Mouse (Mus musculus) retina, embryonic 14.5 days (tissue): ENCODE results near the gene Klhdc10.

Source experiments
- DNase-seq: peaks from one replicate; pipeline ENCODE4 v3.0.0-alpha.2; 2015; ENCODE audit warnings: low spot score

Gene Klhdc10

DNA sequence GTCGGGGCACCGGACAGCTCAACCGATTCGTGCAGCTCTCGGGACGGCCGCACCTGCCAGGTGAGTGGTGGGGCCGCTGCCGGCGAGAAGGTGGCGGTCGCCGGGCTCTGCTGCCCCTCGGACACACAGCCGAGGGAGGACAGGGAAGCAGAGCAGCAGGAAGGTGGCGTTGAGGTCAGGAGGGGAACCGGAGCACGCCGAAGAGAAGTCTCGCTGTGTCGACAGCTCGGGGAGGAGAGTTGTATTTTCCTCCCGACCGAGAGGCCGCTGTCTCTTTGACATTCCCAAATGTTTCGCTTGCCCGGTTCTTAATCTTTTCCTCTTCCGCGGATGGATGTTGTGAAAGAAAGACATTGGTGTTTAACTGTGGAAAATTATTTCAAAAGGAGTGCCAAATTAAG is 423 bp downstream of the Klhdc10 start:
- DNase-seq, result peak; percentile 43

DNA sequence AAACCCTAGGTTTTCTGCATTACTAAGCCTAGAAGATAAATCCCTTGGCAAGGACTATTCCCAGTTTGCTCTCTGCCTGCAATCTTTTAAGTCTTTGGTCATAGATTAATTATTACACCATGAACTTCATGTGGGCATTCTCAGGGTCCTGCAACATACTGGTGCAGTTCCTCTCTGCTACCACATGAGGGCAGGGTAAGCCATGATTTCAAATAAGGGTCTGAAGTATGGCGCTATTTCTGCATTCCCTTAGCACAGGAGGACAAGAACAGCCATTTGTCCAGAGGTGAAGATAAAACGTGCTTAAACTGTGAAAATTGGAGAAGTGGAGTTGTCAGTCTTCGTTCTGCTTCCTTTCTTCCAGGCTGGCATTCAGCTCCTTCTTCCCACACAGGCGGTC is 1.8 kb downstream of the Klhdc10 start:
- DNase-seq, result peak; percentile 84

DNA sequence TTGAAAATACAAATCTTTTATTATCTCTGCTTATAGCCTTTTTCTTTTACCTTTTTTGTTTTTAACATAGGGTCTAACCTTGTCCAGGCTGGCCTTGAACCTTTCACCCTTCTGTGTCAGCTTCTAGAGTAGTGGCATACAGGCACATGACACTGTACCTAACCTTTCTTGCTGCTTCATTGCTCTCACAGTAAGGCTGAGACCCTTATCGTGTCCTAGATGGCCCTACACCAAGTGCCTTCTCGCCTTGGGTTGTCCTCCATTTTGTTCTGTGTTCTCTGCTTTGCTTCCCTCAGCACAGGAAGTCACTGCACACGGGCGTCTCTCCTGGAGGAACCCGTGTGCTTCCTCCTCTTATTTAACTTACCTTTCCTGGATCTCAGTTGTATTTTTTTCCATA is 3.0 kb downstream of the Klhdc10 start:
- no peak for DNase-seq

DNA sequence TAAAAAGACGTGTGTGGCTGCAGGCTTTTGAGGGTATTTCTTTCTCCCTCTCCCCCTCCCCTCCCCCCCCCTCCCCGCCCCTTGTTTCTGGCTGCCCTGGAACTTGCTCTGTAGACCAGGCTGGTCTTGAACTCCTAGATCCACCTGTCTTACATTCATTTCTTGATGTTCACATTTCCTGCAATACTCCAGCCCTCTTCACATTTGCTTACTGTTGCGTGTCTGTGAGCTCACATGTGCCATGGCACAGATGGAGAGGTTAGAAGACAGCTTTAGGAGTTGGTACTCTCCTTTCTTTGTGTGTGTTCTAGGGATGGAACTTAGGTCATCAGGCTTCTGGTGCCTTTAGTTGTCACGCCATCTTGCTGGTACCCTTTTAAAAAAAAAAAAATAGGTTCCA is 6.6 kb downstream of the Klhdc10 start:
- DNase-seq, result no peak

DNA sequence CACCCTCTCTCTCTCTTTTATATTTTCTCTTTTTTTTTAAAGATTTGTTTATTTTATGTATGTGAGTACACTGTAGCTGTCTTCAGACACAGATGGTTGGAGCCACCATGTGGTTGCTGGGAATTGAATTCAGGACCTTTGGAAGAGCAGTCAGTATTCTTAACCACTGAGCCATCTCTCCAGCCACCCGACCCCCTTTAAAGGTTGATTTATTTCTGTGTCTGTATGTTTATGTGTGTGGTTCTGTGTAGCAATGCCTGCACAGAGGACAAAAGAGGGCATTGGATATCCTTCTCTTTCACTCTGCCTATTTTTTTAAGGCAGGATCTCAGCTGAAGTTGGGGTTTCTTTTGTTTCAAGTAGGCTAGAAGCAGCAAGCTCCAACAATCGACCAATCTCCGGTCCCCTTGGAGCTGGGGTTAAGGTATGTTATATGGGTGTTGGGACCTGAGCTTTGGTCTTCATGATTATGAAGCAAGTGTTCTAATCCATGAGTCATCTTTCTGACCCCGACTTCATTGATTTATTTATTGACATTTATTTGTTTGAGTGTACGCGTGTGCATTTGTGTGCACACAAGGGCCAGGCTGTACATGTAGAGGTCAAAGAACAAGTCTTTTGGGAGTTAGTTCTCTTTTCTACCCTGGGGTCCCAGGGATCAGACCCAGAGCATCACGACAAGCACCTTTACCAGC is 7.9 kb downstream of the Klhdc10 start:
- no peak for DNase-seq

DNA sequence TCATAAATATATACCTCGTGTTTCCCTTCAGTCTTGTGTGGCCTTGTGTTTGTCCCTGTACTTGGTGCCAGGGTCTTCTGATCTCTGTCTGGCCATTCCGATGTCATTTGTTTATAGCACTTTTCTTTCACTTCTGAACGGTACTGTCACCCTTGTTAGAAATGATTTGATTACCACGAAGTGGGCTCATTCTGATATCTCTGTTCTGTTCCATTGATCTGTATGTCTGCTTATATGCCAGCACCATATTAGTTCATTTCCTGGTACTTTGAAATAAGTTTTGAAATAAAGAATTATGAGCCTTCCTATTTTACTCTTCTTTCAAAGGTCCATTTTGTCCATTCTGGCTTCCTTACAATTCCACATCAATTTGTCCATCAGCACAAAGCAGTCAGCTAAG is 9.6 kb downstream of the Klhdc10 start:
- DNase-seq, result no peak

DNA sequence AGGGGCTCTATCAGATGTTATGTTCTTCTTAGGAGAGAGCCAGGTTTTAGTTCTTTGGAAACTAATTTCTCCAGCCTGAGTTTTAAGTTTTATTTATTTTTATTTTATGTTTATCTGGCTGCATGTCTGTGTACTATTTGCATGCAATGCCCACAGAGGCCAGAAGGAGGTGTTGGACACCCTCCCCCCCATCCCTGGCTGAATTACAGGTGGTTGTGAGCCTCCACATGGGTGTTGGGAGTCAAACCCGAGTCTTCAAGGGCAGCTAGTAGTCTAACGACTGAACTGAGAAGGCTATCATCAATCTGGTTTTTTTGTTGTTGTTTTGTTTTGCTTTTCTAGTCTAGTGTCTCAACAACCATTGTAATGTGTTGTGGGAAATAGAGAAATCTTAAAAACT is 14.5 kb downstream of the Klhdc10 start:
- no peak for DNase-seq

DNA sequence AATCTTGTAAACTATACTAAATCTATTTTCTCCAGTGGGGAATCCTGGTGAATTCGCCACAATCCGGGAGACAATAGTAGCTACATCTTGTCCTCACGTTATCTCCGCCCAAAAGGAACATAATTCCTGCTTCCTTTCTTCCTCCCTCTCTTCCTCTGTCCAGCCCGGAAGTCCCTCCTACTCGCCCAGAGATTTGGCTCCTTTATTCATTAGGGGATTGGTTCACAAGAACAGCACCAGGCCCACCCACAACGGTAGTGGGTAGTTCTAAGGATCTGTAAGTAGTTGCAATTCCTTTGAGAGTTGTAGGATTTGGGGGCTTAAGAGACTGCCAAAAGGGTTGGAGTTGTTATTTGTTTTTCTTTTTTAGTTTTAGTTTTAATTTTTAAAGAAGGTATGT is 15.1 kb downstream of the Klhdc10 start:
- DNase-seq, result no peak

DNA sequence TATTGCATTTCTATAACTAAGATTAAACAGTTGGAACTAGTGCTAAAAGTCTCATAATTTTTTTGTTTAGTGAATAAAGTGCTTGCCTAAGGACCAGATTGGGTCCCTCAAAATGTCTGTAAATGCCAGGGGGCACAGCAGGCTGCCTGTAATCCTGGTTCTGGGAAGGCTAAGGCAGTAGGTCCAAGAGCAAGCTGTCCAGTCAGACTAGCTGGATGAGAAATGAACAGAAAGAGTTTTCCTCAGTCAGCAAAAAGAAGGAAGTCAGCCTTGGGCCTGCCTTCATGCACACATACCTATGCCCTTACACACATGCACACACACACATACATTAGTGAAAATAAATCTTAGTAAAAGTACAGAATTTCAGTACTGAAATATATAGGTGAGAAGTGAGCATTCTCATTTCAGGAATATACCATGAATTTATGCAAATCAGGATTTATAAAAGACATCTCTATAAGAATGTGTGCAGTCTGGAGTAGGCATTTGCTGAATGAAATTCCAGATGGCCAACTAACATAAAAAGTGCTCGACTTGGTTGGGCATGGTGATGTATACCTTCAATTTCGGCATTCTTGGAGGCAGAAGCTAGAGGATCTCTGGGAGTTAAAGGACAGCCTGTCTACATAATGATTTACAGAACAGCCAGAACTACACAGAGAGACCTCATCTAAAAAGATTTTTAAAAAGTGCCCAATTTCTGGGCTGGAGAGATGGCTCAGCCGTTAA is 31.0 kb downstream of the Klhdc10 start:
- no peak for DNase-seq

DNA sequence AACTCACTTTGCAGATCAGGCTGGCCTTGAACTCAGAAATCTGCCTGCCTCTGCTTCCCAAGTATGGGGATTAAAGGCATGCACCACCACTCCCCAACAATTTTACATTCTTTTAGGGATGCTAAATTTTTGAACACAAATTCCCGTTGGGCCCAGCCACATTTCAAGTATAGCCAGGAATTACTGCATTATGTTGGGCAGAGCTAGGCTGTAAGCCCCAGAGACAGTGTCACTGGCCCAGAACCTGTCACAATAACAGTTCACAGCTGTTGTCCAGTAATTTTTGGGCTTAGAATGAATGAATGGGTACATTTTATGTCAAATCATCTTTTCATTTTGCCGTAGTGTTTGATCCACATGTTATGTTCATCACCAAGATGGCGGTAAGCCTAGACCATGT is 34.8 kb downstream of the Klhdc10 start:
- DNase-seq, result no peak

DNA sequence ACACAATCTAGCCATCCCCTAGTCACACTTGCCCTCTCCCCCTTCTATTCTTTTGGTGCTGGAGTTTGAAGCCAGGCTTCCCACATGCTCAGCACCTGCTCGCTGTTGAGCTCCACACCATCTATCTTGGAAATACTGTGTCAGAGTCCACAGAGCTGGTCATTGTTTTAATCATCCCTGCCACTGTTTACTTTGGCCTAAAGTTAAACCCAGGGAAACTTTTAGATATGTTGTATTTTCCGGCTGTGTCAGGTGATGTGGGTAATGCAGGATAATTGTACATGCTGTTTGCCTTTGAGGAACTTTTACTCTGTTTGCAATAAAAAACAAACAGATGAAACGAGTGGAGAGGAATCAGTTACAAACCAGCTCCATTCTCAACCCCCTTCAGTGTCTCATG is 35.4 kb downstream of the Klhdc10 start:
- no peak for DNase-seq

DNA sequence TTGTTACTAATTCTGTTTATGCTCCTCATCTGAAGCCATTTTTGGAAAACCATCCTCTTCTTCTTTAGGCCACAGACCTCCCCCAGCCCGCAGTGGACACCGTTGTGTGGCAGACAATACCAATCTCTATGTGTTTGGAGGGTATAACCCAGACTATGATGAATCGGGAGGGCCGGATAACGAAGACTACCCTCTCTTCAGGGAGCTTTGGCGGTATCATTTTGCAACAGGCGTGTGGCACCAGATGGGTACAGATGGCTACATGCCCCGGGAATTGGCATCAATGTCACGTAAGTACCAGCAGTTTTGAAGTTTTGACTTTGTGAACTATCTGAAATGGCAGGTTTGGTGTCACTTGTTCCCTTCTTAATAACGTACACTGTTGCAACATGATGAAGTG is 37.9 kb downstream of the Klhdc10 start:
- DNase-seq, result no peak

DNA sequence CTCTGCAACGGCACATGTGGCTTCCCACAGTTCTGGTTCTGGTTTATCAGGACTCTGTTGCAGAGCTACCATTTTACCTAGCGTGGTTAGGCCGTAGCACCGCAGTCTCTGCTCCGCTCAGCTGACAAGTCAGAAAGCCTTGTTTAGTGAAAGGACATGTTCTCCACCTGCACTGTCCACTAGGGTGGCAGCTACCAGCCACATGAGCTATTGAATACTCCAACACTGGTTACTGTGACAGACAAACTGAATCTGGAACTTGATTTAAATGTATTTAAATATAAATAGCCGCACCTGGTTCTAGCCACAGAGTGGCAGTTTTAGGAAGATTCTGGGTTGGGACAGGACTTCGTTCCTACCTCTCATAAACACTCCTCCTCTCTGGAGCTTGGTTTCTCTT is 55.3 kb downstream of the Klhdc10 start:
- DNase-seq, result no peak

DNA sequence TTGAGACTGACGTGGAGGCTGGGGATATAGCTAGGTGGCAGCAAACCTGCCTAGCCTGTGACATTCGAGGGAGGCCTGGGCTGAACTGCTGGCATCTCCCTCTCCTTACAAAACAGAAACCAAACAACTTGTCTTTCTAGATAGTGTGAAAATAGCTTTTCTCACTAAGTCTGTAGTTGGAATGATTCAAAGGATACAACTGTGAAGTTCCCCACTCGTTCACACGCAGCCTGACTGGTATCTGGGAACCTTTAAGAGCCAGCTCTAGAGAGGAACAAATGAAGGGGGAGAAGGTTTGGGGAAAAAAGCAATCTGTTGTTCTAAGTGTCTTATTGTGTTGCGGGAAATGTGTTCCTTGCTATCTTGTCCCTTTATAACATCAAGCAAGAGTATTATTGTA is 57.0 kb downstream of the Klhdc10 start:
- DNase-seq, result no peak

DNA sequence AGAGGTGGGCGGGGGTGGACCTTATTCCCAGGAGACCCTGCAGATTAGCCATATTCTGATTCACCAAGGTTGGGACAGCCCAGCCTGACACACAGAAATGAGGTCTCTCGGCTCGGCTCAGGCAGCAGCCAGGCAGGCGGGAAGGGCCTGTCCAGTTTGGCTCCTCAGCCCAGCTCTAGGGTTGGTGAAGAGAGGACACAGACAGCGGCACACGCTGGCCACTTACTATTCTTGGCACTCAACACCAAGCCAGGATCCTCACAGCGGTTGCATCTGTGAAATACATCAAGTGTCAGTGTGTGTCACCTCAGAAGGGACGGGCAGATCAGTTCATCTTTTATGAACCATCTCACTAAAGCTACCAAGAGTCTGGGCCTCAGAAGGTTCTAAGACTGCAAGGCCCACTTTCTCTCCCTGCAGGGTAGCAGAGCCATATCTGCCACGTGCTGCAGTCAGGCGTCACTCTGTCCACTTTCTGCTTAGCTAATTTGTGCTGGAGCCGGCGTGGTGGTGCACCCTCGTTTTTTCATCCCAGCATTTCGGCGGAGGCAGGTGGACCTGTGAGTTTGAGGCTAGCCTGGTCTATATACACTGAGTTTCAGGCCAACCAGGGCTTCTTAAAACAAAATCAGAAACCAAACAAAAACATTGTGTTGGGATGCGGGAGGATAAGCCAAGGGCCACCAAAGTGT is 57.5 kb downstream of the Klhdc10 start:
- no peak for DNase-seq

DNA sequence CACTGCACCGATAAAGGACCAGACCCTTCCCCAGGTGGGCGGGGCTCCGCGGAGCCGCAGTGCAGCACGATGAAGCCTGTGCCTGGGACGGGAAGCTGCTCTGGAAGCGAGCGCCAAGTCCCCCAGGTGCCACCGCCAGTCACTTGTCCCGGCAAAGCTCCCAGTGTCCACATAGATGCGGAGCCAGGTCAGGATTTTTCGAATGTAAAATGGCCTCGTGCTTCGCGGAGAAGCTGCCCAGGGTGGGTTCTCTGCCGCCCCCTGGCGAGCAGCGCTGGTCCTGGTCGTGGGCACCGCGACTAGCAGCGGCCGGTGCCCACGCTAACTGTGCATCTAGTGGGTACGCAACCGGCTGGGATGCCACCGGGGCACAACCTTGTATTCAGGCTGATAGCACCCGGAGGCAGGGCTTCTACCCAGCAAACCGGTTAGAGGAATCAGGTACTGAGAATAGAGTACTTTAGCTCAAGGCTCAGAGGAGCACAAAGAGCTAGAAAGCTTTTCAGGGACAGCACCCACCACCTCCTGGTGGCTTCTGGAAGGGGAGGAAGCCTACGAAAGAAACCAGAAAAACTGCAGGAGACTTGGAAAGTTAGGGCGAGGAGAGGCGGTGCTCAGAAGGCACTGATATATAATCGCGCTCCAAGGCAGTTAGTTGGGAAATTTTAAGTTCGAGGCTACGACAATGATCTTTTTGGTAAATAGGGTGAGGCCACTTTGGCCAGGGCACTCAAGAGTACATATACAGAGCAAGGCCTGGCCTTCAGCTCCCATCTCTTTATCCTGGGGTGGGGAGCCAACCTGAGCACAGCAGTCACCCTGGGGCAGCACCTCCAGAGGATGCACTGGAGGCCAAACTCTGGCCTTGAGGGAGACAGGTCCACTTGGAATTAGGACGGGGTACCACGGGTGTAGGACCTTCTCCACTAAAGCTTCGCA is 58.4 kb downstream of the Klhdc10 start:
- peak; percentile 88 for DNase-seq

DNA sequence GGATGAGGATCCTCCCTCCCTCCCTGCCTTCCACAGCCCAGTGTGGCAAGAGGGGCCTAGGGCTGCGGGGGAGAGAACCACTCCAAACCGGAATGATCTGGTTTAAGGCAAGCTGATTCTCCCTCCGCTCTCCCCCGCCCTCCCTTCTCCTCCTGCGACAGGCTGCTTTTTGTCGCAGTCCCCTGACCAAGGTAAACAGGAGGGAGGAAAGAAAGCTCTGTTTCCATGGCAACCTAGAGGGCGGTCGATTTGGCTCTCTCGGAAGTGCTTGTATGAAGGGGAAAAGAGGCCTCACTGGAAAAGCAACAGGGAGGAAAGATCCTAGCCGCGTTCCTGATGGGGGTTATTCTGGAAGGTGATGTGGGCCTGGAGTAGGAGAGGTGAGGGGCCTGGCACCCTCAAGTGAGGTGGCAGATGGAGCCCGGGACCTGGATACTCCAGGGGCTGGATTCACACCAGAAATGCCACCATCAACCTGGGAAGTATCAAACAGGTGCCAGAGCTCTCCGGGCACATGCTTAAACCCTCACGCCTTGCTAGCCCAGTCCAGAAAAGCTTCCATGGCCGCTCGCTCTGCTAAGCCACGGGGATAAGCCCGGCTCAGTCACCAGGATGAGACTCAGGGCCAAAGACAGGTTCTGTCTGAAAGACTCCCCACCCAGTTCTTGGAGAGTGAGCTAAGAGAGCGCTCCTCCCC is 59.2 kb downstream of the Klhdc10 start:
- peak; percentile 89 for DNase-seq

DNA sequence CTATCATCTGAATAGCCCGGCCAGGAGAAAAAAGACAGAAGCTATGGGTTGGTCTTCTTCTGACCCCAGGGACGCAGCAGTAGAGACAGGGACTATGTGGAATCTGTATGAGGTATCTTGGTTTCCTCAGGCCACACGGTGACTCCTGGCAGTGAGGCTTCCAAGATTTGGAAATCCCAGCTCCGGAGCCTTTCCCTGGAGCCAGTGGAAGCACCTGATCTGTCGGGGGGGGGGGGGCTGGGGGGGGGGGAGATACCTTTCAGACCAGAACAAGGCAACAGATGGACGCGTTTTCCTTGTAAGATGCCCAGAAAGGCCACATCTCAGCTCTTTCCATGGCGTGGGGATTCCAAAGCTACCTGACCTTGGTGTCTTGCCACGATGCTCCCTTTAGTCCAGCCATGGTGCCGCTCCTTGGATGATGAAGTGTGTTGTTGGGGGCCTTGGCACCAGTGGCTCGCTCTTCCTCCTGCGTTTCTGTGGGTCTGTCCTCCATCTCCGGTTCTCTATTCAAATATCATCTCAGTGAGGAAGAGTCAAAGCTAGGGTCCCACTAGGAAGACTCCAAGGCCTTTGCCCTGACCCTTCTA is 60.2 kb downstream of the Klhdc10 start:
- DNase-seq, result no peak

DNA sequence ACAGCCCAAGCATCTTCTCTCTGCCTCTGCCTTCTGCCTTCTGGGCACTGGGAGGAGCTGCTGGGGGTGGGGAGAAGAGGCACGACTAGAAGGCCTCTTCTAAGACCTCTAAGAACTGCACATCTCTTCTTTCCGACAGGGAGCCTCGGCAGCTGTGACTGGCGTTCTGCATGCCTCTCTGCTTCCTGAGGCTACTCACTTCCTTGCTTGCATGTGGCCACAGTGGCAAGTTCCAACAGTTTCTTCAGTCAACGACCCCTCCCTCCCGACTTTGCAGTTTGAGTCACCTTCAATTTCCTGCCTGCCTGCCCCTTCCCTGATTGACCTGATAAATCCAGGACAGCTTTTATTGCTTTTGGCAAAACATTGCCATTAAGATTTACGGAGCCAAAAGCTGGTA is 61.2 kb downstream of the Klhdc10 start:
- no peak for DNase-seq

DNA sequence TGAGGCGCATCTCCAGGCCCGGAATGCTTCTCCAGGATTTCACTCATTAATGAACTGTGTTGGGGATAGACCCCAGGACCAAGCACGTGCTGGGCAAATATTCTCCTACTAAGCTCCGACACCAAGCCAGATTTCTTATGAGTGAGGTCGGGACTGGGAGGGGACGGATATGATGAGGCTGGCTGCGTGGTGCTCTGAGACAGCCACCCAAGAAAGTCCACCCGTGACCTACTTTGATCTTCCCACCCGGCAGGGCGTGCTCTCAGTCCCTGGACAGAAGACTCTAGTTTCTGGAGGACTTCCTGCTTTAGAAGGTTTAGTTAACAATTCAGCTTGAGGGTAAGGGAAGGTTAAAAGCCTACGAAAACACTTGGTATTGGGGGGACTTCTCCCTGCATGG is 63.9 kb downstream of the Klhdc10 start:
- DNase-seq, result no peak

DNA sequence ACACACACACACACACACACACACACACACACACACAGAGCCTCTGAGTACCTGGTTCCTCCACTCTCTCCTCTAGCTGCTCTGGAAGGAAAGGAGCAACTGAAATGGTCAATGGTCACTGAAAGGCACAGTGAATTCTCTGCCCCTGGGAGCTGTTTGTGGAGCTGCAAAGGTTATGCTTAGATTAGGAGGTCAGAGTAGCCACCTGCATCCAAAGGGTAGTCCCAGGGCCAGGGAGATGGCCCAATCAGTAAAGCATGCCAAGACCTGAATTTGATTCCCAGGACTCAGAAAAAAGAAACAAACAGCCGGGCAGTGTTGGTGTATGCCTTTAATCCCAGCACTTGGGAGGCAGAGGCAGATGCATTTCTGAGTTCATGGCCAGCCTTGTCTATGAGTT is 66.4 kb downstream of the Klhdc10 start:
- no peak for DNase-seq
